Mouse (Mus musculus): ENCODE data around the gene Fn3krp. TPM values are rescaled to one million over a fixed set of nuclear protein-coding genes. Genes with fewer than 3 reads are reported as not detected.

The Fn3krp gene
- 11.2 and 11.6 TPM in 2 replicates for polyA plus RNA-seq (2012; rRNA removed)
- polyA plus RNA-seq (2014; fragmentation: Nextera tagmentation; extraction: Ambion mirVana): 7.3 and 7.4 TPM in 2 replicates

DNA sequence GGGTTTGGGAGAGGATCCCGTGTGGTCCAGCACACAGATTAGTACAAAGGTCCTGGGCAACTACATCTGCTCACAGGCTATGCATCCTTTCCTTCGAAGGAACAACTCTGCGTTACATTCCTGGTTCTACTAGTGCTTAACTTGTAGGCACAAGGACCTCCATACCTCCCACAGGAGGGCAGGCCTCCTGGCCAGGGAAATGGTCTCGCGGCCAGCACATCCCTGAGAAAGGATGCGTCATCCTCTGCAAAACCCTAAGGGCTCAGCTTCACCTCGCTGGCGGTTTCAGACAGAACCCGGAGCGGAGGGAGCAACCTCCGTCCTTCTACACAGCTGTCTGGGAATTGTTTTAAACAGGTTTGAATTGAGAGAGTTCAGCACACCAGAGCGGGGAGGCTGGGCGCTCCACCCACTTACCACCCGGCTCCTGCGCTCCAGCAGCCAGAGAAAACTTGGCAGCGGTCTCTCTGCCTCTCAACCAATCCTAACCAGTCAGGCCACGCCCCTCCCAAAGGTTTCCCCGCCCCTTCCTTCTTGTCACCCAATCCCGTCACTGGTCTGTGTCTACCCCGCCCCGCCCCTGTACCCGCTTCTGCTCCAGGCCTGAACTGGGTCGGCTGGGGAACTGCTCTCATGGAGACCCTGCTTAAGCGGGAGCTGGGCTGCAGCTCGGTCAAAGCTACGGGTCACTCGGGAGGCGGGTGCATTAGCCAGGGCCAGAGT is at the start of gene Fn3krp:
Fn3krp (plus strand) TSS at position 572 of the 723 bp plus-strand sequence.
- Histone ChIP-seq H3K4me1 (ENCODE audit: control insufficient read depth, insufficient read depth, low read length) (peaks cover 14% of the 10 kb centered on the region; the same call in 1 of the 2 replicates), H3K27me3 (ENCODE audit: control insufficient read depth, insufficient read depth, low read length) (no peaks in the 10 kb centered on the region), H3K4me2 (replicated peaks; ENCODE audit: low read depth, low read length, severe bottlenecking) (peak within 1 kb of the TSS; percentile 84), H3K4me3 (replicated peaks; ENCODE audit: low read length) (peak within 1 kb of the TSS; percentile 70), H3K9me3 (ENCODE audit: control insufficient read depth, low read length) (no peaks in the 10 kb centered on the region), H3K9ac (ENCODE audit: low read depth, low read length, severe bottlenecking) (peak within 1 kb of the TSS; percentile 70), H3K27ac (replicated peaks; ENCODE audit: low read depth, low read length) (peak within 1 kb of the TSS; percentile 72), H3K36me3 (ENCODE audit: control insufficient read depth, insufficient read depth, low read length) (0 out of 2 replicates have a peak, but pooled peaks cover 6% of the 10 kb centered on the region)
- ATAC-seq (ENCODE audit: low FRiP score, low read depth) (peak; percentile 100), DNase-seq (ENCODE audit: low spot score) (peak; percentile 100)
- peak; percentile 52; the same call in 1 of the 2 replicates for TF ChIP-seq POLR2A (IDR thresholded peaks at IDR 0.05; ENCODE audit: borderline replicate concordance, extremely low read depth, insufficient read depth, insufficient read length)
- whole genome bisulfite sequencing: 1% methylated on average over 28 of the region's 28 CpGs

- no peak for TF ChIP-seq POLR2A (IDR thresholded peaks at IDR 0.05; ENCODE audit: borderline replicate concordance, extremely low read depth, insufficient read depth, insufficient read length)
- WGBS: 72% methylated on average over 6 of the region's 6 CpGs
- no peak overlapping the region for H3K27ac ChIP-seq (replicated peaks; ENCODE audit: low read depth, low read length)
- no peaks in the 10 kb centered on the region for H3K4me1 ChIP-seq (ENCODE audit: control insufficient read depth, insufficient read depth, low read length)
- no peaks in the 10 kb centered on the region for H3K36me3 ChIP-seq (ENCODE audit: control insufficient read depth, insufficient read depth, low read length)
- H3K9ac ChIP-seq (ENCODE audit: low read depth, low read length, severe bottlenecking): no peak overlapping the region
- no peaks in the 10 kb centered on the region for H3K27me3 ChIP-seq (ENCODE audit: control insufficient read depth, insufficient read depth, low read length)
- no peaks in the 10 kb centered on the region for H3K9me3 ChIP-seq (ENCODE audit: control insufficient read depth, low read length)
- no peak for ATAC-seq (ENCODE audit: low FRiP score, low read depth)
- H3K4me2 ChIP-seq (replicated peaks; ENCODE audit: low read depth, low read length, severe bottlenecking): no peak overlapping the region
- H3K4me3 ChIP-seq (replicated peaks; ENCODE audit: low read length): no peak overlapping the region
- DNase-seq (ENCODE audit: low spot score): no peak
These were observed 47.9 kb upstream of the Fn3krp start for GRCm38 (mm10) chr11:121373305-121373704.

DNA sequence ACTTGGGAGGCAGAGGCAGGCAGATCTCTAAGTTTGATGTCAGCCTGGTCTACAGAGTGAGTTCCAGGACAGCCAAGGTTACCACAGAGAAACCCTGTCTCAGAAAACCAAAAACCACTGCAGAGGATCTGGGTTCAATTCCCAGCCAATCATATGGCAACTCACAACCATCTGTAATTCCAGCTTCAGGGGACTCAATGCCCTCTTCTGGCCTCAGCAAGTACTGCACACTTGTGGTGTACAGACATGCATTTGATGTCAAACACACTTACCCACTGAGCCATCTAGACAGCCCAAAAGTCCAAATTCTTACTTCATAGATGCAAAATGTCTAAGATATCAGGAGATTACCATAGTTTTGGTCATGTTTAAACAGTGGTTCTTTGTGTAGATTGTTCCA is 42.6 kb upstream of the Fn3krp start:
- Histone ChIP-seq H3K4me2 (replicated peaks; ENCODE audit: low read depth, low read length, severe bottlenecking) (no peak overlapping the region), H3K9ac (ENCODE audit: low read depth, low read length, severe bottlenecking) (no peak overlapping the region), H3K27me3 (ENCODE audit: control insufficient read depth, insufficient read depth, low read length) (no peaks in the 10 kb centered on the region), H3K36me3 (ENCODE audit: control insufficient read depth, insufficient read depth, low read length) (no peaks in the 10 kb centered on the region), H3K9me3 (ENCODE audit: control insufficient read depth, low read length) (0 out of 2 replicates have a peak, but pooled peaks cover 3% of the 10 kb centered on the region), H3K4me3 (replicated peaks; ENCODE audit: low read length) (no peak overlapping the region), H3K27ac (replicated peaks; ENCODE audit: low read depth, low read length) (no peak overlapping the region), H3K4me1 (ENCODE audit: control insufficient read depth, insufficient read depth, low read length) (no peaks in the 10 kb centered on the region)
- no peak for DNase-seq (ENCODE audit: low spot score)
- ATAC-seq (ENCODE audit: low FRiP score, low read depth): no peak
- TF ChIP-seq POLR2A (IDR thresholded peaks at IDR 0.05; ENCODE audit: borderline replicate concordance, extremely low read depth, insufficient read depth, insufficient read length): no peak

- Histone ChIP-seq H3K9ac (ENCODE audit: low read depth, low read length, severe bottlenecking) (no peak overlapping the region), H3K36me3 (ENCODE audit: control insufficient read depth, insufficient read depth, low read length) (no peaks in the 10 kb centered on the region), H3K4me1 (ENCODE audit: control insufficient read depth, insufficient read depth, low read length) (no peaks in the 10 kb centered on the region), H3K27me3 (ENCODE audit: control insufficient read depth, insufficient read depth, low read length) (no peaks in the 10 kb centered on the region), H3K4me2 (replicated peaks; ENCODE audit: low read depth, low read length, severe bottlenecking) (no peak overlapping the region), H3K27ac (replicated peaks; ENCODE audit: low read depth, low read length) (no peak overlapping the region), H3K4me3 (replicated peaks; ENCODE audit: low read length) (no peak overlapping the region), H3K9me3 (ENCODE audit: control insufficient read depth, low read length) (0 out of 2 replicates have a peak, but pooled peaks cover 3% of the 10 kb centered on the region)
- TF ChIP-seq POLR2A (IDR thresholded peaks at IDR 0.05; ENCODE audit: borderline replicate concordance, extremely low read depth, insufficient read depth, insufficient read length): no peak
- ATAC-seq (ENCODE audit: low FRiP score, low read depth): no peak
- DNase-seq (ENCODE audit: low spot score): no peak
- 58% methylated on average over 6 of the region's 6 CpGs for WGBS
These were observed 40.9 kb upstream of the Fn3krp start for GRCm38 (mm10) chr11:121380294-121380693.

DNA sequence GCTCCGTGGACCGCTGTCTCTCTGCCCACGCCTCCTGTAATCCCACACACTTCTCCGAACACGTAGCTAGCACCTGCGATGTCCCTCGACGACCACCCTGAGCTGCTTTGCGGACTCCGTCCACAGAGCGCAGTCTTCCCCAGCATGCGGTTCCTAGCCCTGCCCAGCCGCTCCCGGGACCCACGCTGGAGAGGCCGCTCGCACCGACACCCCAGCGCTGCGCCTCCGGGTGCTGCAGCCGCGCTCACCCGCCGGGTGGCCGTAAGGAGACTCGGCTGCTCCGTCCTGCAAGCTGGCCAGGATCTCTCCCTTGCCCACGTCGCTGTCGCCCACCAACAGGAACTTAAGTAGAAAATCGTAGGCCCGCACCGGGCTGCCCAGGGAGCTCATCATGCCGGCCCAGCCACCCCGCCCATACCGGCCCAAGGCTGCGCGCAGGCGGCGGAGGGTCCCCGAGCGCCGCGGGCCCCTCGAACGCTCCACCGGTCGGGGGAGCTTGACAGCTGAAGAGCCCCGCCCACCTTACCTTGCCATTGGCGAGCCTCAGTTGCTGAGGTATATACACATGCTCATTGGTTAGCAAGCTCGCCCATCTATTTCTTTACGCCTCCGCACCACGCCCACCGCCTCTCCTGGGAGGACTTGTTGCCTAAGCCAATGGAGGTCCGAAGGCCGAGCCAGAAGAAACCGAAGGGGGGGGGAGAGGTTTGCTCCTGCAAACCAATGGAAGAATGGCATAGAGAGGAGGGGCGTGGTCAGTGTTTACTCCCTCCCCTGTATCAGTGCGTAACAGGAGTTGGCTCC is 33.2 kb upstream of the Fn3krp start, which contains the start of gene Rab40b:
Rab40b (minus strand) TSS at position 502 of the 804 bp plus-strand sequence.
- no peaks in the 10 kb centered on the region for H3K9me3 ChIP-seq (ENCODE audit: control insufficient read depth, low read length)
- WGBS: 1% methylated on average over 60 of the region's 61 CpGs
- no peak within 1 kb of the TSS for H3K27ac ChIP-seq (replicated peaks; ENCODE audit: low read depth, low read length)
- DNase-seq (ENCODE audit: low spot score) (peak; percentile 99), ATAC-seq (ENCODE audit: low FRiP score, low read depth) (peak; percentile 99)
- TF ChIP-seq POLR2A (IDR thresholded peaks at IDR 0.05; ENCODE audit: borderline replicate concordance, extremely low read depth, insufficient read depth, insufficient read length): no peak
- no peaks in the 10 kb centered on the region for H3K27me3 ChIP-seq (ENCODE audit: control insufficient read depth, insufficient read depth, low read length)
- H3K4me2 ChIP-seq (replicated peaks; ENCODE audit: low read depth, low read length, severe bottlenecking): peak within 1 kb of the TSS; percentile 90
- H3K9ac ChIP-seq (ENCODE audit: low read depth, low read length, severe bottlenecking): peak within 1 kb of the TSS; percentile 58
- peak within 1 kb of the TSS; percentile 64 for H3K4me3 ChIP-seq (replicated peaks; ENCODE audit: low read length)
- no peaks in the 10 kb centered on the region for H3K36me3 ChIP-seq (ENCODE audit: control insufficient read depth, insufficient read depth, low read length)
- peaks cover 11% of the 10 kb centered on the region for H3K4me1 ChIP-seq (ENCODE audit: control insufficient read depth, insufficient read depth, low read length)
